Mouse (Mus musculus) gastrocnemius, postnatal 14 days (tissue): ENCODE results near the gene Klhl32. TPM values are rescaled to one million over a fixed set of nuclear protein-coding genes. Genes with fewer than 3 reads are reported as not detected.
A peak's percentile ranks its signal among the peaks of the same experiment; 100 is the strongest.

Experiments
- DNase-seq: peaks from one replicate; pipeline ENCODE4 v3.0.0; 2021; ENCODE audit warnings: mixed read lengths
- intact Hi-C: fragments of 180-260 bp; cut with DNase I; formaldehyde crosslinking; loops from one replicate; pipeline ENCODE4 v1.15.1; 2025; ENCODE audit warnings: low total_unique reads
- total RNA-seq, 2 experiments: library from RNA; stranded (reverse); gene quantifications; 2 replicates each; pipeline ENCODE4 v1.2.3; 2021

Gene Klhl32
- total RNA-seq, 2 experiments from 2014 or later = 0.16 to 0.31 TPM

DNA sequence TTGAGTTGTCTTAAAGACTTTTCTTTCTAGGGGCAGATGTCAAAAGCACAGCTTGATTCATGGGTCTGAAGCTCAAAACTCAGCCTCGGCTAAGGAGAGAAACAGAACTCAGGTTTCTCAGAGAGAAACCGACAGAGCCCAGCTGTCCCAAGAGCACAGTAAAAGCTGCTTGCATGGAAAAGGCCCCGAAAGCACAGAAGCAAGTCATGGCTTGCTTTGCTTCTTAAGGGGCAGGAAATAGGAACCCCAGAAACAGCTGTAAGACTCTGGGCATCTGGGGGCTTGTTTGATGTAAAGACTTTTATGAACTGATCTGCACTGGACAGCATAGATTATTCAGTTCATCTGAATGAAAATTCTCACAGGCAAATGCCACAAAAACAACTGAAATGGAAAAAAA, 53.1 kb downstream of the Klhl32 start:
- DNase-seq = no peak
- intact Hi-C loops = no loop called here

DNA sequence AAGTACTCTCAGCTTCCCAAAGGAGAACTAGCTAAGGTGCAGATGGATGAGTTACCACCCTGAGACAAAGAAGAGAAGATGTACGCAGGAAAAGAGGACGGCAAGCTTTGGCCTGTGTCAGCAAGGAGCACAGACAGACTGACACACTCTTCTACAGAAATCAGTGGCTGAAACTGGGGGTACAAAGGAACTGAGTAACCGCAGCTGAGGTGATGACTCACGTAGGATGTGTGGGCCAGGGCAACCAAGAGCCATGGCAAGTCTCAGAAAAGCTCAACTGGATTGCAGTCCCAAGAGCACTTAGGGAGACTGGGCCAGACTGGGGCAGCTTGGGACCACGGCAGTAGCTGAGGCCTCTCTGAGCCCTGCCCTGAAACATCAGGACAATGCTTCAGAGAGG, 53.6 kb downstream of the Klhl32 start:
- intact Hi-C loops = no loop called here

DNA sequence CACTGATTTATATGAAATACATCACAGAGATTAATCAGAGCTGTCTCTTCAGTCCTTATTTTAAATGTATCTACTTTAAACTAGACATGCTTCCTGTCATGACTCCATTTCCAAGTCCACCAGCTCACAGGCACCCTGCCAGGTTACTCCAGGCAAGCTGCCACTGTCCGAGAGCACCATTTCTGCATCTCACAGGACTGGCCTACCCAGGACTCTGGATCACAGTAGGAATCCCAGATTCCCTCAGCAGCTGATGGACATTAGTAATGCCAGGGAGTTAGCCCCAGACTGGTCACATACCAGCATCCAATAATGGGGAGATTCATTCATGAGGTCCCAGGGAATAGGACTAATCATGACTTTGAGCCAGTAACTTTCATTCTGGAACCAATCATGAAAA, 54.7 kb downstream of the Klhl32 start:
- no peak for DNase-seq
- intact Hi-C loops = no loop called here

More for the DNA sequence above, 53.6 kb downstream of the Klhl32 start:
- no peak for DNase-seq

GRCm38 (mm10) chr4:24795180-24795579, 55.7 kb downstream of the Klhl32 start:
- intact Hi-C loops = no loop called here
- no peak for DNase-seq

GRCm38 (mm10) chr4:24793726-24794345, 57.1 kb downstream of the Klhl32 start:
- intact Hi-C loops = no loop called here
- DNase-seq = no peak

DNA sequence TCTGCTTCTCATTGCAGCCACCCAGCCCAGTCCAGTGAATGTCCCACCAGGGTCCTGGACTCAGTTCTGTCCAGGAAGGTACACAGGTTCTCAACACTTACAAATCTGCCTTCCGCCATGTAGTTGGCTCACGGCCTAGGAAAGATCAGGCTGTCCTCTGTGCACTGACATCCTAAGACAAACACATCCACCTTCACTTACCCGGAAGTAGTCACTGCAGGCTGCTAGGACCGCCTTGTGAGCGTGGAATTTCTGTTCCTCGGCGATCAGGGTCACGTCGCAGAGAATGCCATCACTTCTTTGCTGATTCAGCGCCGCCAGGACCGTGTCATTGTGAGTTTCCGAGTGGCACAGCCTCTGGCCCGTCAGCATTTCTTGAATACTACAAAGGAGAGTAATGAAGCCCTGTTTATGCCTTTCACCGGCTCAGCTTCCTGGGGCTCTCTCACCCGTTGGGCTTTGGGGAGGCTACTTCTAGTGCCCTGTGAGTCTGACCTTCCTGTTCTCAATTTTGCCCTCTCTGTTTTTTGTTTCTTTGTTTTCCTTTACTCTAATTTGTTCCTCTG, 58.4 kb downstream of the Klhl32 start:
- intact Hi-C loops = no loop called here
- DNase-seq = no peak

DNA sequence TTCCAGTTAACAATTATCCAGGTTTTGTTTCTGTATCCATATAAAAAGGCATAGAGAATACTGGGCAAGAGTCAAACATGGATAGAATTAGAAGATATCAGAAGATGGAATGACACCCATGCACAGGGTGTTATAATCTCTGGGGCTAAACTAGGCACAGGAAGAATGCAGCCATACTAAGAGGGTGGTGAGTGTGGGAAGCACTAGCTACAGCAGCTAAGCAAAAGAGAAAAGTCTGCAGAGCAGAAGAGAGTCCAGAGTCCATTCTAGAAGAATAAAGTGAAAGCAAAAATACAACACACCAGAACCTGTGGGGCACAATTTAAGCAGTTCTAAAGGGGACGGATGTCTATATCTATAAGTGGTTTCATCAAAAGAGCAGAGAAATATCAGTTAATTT, 61.6 kb downstream of the Klhl32 start:
- intact Hi-C loops = no loop called here
- DNase-seq = no peak

DNA sequence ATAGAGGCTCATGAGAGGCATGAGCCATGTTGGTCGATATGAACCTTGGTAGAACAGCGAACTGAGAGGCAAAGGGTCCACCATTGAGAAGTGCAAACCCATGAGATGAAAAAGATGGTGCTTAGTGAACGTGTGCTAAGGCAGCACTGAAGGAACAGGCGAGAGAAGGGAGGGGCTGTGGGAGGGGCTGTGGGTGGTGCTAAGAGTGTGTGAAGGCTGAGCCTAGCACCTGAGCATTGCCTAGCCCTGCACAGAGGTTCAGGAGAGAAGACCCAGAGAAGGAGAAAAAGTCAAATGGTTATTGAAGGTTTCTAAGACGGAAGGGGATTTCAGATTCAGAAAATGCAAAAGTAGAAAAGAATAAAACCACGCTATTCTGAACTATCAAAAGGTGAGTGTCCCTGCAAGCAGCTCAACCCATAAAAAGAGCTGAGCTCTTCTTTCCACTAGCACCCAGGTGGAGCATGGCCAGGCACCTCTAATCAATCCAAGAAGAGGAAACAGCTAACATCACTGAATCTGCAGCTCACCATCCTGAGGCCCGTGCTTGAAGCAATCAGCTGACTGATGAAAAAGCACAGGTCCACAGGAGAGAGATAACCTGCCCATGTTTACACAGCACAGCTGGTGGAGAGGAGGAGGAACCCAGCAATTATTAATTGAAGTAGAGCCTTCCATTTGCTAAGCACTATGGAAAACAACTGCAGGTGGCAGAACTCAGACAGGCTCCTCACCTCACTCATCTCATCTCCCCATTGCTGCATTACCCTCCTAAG, 65.0 kb downstream of the Klhl32 start:
- DNase-seq = no peak
- intact Hi-C loops = no loop called here

DNA sequence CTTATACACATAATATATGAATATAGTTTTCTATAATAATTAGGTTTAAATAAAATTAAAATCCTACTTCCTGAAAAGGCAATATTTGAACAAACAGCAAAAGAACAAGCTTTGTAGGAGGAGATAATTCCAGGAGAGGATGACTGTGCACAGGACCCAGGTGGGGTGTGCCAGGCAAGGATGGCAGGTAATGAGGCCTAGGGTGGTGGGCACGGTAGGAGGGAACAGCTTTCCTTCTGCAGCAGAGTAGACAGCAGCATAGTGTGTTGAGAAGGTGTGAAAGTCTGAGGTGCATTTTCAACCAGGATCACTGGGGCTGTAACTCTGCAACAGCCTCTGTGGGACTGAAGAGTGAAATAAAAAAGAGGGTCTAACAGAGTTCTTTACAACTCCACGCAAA, 85.0 kb downstream of the Klhl32 start:
- intact Hi-C loops = no loop called here
- no peak for DNase-seq

GRCm38 (mm10) chr4:24765469-24765868, 85.5 kb downstream of the Klhl32 start:
- DNase-seq = no peak
- intact Hi-C loops = no loop called here

DNA sequence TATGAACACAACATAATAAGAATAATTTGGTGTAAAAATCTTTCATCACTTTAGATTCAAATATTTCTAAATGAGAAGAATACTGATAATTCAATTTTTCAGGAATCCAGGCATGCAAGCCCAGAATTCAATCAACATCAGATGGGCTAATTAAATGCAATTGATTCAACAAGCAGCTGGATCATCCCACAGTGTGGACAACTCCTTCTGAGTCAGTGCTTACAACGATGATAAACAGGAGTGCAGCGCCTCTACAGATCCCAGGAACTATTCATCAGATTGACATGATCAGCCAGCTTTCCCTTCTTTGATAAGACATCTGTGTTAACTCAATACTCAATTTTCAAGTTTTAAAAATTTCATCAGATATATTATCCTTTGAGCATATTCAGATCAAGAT, 86.4 kb downstream of the Klhl32 start:
- DNase-seq = no peak
- intact Hi-C loops = no loop called here

GRCm38 (mm10) chr4:24763451-24763850, 87.5 kb downstream of the Klhl32 start:
- no peak for DNase-seq

DNA sequence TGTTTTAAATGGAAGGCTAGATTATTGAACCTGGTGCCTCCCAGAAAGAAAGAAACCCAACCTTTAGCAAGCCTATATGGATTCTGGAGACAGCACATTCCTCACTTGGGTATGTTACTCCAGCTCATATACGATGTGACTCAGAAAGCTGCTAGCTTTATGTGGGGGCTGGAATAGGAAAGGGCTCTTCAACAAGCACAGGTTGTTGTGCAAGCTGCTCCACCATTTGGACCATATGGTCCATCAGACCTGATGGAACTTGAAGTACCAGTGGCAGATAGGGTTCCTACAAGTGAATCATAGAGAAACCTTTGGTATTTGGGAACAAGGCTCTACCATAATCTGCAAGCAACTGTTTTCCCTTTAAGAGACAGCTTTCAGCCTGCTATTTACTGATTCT, 92.0 kb downstream of the Klhl32 start:
- DNase-seq = no peak
- intact Hi-C loops = no loop called here

More at GRCm38 (mm10) chr4:24763451-24763850, 87.5 kb downstream of the Klhl32 start:
- intact Hi-C loops = no loop called here

DNA sequence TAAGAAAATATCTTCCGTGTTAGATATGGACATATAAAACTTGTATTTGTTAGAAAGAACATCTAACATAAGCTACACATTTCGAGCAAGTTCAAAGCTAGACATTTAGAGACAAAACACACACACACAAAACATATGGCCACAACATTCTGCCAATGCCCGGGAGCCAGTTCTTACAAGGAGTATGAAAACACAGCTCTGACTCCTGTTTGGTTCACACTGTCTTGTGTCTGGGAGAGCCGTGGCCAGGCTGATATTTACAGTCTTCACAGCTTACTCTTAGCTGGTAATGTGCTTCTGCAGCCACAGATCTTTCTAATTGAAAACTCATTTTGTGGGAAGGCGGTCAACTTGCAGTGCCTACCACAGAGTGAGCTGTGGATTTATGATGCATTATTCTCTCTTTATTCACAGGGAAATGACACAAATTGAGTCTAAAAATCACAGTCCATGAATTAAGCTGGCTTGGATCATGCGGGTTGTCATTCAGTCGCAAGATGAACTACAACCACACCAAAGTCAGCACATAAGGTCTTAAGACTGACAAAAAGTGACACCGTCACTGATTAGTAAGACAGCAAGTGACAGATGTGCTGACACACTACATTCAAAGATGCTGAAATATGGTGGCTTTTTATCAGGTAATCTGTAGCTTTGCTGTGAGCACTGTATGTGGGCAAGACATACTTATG, 98.3 kb downstream of the Klhl32 start:
- intact Hi-C loops = no loop called here
- DNase-seq = no peak

DNA sequence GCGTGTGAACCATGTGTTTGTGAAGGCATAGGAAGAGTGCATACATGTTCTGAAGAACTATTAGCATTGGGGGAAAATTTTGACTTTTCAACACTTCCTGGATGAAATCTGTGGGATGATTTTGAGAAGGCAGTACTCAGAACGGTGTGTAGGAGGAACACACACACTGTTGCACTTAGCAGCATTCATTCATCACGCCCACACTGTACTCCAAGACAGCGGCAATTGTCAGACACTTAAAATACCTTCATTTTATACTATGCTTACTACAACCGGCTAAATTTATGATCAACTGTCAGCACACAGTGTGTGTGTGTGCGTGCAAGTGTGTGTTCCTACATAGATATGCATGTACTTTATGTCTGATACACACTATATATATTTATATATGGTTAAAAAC, 113.8 kb downstream of the Klhl32 start:
- intact Hi-C loops = no loop called here
- no peak for DNase-seq

DNA sequence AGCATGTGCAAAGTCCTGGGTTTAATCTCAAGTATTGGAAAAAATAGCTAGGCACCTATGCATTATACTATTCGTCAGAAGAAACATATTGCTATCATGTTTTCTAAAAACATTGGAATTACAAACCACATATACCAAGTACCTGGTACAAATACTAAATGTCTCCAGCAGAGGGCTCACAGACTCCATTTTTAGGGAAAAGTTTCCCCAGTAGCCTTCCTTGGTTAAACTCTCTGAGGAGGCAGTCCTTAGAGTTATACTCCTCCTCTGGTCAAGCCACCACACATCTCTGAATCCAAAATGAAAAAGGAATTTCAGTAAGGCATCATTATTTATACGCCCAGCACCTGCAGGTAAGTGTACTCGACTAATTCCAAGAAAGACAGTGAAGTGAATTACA, 130.1 kb downstream of the Klhl32 start:
- intact Hi-C loops = loop anchor here (5.0 kb wide), 1 partner anchor 176 kb away; the partner anchor contains the start of gene Ndufaf4
- DNase-seq = peak; percentile 19

GRCm38 (mm10) chr4:24715559-24715958, 135.4 kb downstream of the Klhl32 start:
- DNase-seq = no peak
- intact Hi-C loops = no loop called here

DNA sequence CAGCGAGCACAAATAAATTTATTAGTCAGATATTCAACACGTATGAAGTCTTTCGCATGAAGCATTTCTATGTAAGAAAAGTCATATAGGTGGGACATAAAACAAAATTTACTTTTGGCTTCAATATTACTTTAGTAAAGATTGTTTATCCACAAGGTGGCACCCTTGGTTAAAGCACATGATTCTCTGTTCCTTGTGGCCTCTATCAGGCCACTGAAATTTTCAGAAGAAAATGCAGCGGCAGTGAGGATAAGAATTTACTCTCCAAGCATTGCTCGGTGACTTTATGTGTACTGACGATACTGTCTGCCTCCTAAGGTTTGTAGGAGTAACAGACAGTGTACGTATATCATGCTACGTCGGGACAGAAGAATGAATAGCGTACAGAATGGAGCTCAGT, 136.6 kb downstream of the Klhl32 start:
- no peak for DNase-seq
- intact Hi-C loops = no loop called here

- intact Hi-C loops = no loop called here
- no peak for DNase-seq
Observed at GRCm38 (mm10) chr4:24698528-24699117, 152.3 kb downstream of the Klhl32 start.

DNA sequence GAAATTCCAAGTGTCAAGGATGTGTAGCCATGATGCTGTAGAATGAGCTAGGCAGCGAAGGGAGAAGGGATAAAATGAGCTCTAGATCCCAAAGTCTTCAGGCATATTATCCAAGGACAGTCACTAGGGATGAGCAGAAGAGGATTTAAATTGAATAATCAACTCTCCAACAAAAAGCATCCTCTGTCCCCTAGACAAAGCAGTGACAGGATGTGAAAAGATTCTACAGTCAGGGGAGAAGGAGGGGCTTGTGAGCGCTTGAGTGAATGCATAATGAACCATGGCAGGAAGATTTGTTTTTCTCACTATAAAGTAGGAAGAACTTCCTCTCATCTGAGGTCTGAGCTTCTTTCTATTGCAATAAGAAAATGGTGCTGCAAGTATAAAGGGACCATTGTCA, 170.8 kb downstream of the Klhl32 start:
- intact Hi-C loops = no loop called here

More for the DNA sequence above, 170.8 kb downstream of the Klhl32 start:
- no peak for DNase-seq
